Mouse (Mus musculus): ENCODE measurements around the gene Fthl17d. TPM values are rescaled to one million over a fixed set of nuclear protein-coding genes. Genes with fewer than 3 reads are reported as not detected.
"Not testable (repeated sequence)": the region's sequence is repeated elsewhere in the genome, so short reads cannot be mapped to it uniquely, and the experiment has no call there.

Fthl17d gene
- total and polyA plus RNA-seq, 3 experiments = 0.21 TPM; not detected in 2

- H3K4me3 ChIP-seq (replicated peaks in 1 of 3; ENCODE audit: low read depth in 2 of 3, low read length in 2 of 3, poor library complexity in 1 of 3); dilution Hi-C loops (cut with MboI; ENCODE audit: extremely low pct_ligation_motif_present, extremely low pct_unique_long_range_greater_than_20kb, low sequenced_read_pairs); H3K27me3 ChIP-seq (replicated peaks); H3K79me2 ChIP-seq (replicated peaks; ENCODE audit: control insufficient read depth, extremely low read depth, insufficient read depth, poor library complexity, severe bottlenecking); H3K4me1 ChIP-seq (ENCODE audit: control insufficient read depth in 1 of 2, insufficient read depth in 2 of 2); H3K9ac ChIP-seq (ENCODE audit: insufficient read depth, low read depth); H3K27ac ChIP-seq (ENCODE audit: insufficient read depth, low read depth); H3K4me2 ChIP-seq (ENCODE audit: insufficient read depth, low read depth, poor library complexity, severe bottlenecking); in situ Hi-C loops (cut with MboI; ENCODE audit: low pct_ligation_motif_present, low pct_unique_long_range_greater_than_20kb, low sequenced_read_pairs); H3K9me3 ChIP-seq (replicated peaks; ENCODE audit: low read length); DNase-seq (ENCODE audit: extremely low read depth); H3K36me3 ChIP-seq (replicated peaks in 1 of 2; ENCODE audit: control insufficient read depth in 1 of 2, insufficient read depth in 1 of 2, low read length in 1 of 2): not testable (repeated sequence)
Measured at GRCm38 (mm10) chrX:8976459-8976858, 10.1 kb downstream of the Fthl17d start, which contains the start of gene Fthl17c. TSS of gene Fthl17c (minus strand) at chrX:8976559.

GRCm38 (mm10) chrX:8964618-8965017 lies 21.9 kb downstream of the Fthl17d start:
- H3K9ac ChIP-seq (ENCODE audit: insufficient read depth, low read depth); in situ Hi-C loops (cut with MboI; ENCODE audit: low pct_ligation_motif_present, low pct_unique_long_range_greater_than_20kb, low sequenced_read_pairs): not testable (repeated sequence)
- peak; percentile 8 for DNase-seq (ENCODE audit: extremely low read depth)

GRCm38 (mm10) chrX:8962875-8963274 lies 23.7 kb downstream of the Fthl17d start, which contains the start of gene Fthl17b:
TSS of gene Fthl17b (minus strand) at chrX:8962975.
- not testable (repeated sequence) for H3K36me3 ChIP-seq (replicated peaks in 1 of 2; ENCODE audit: control insufficient read depth in 1 of 2, insufficient read depth in 1 of 2, low read length in 1 of 2); DNase-seq (ENCODE audit: extremely low read depth)

More at GRCm38 (mm10) chrX:8964618-8965017, 21.9 kb downstream of the Fthl17d start:
- dilution Hi-C loops (cut with MboI; ENCODE audit: extremely low pct_ligation_motif_present, extremely low pct_unique_long_range_greater_than_20kb, low sequenced_read_pairs); H3K36me3 ChIP-seq (replicated peaks in 1 of 2; ENCODE audit: control insufficient read depth in 1 of 2, insufficient read depth in 1 of 2, low read length in 1 of 2); H3K4me2 ChIP-seq (ENCODE audit: insufficient read depth, low read depth, poor library complexity, severe bottlenecking); H3K27ac ChIP-seq (ENCODE audit: insufficient read depth, low read depth); H3K4me3 ChIP-seq (replicated peaks in 1 of 3; ENCODE audit: low read depth in 2 of 3, low read length in 2 of 3, poor library complexity in 1 of 3); H3K27me3 ChIP-seq (replicated peaks); H3K4me1 ChIP-seq (ENCODE audit: control insufficient read depth in 1 of 2, insufficient read depth in 2 of 2); H3K79me2 ChIP-seq (replicated peaks; ENCODE audit: control insufficient read depth, extremely low read depth, insufficient read depth, poor library complexity, severe bottlenecking); H3K9me3 ChIP-seq (replicated peaks; ENCODE audit: low read length): not testable (repeated sequence)
- TF ChIP-seq CTCF (conservative IDR thresholded peaks at IDR 0.05 in 1 of 2, IDR thresholded peaks at IDR 0.05 in 1 of 2; ENCODE audit: low read depth in 2 of 2, low read length in 2 of 2) = peak in 1 of 2 experiments; percentile 37; a peak in 2 of 4 replicates

GRCm38 (mm10) chrX:8948130-8948805 lies 38.3 kb downstream of the Fthl17d start:
- H3K9ac ChIP-seq (ENCODE audit: insufficient read depth, low read depth); H3K27ac ChIP-seq (ENCODE audit: insufficient read depth, low read depth); H3K4me3 ChIP-seq (replicated peaks in 1 of 3; ENCODE audit: low read depth in 2 of 3, low read length in 2 of 3, poor library complexity in 1 of 3); H3K4me1 ChIP-seq (ENCODE audit: control insufficient read depth in 1 of 2, insufficient read depth in 2 of 2); H3K9me3 ChIP-seq (replicated peaks; ENCODE audit: low read length); H3K79me2 ChIP-seq (replicated peaks; ENCODE audit: control insufficient read depth, extremely low read depth, insufficient read depth, poor library complexity, severe bottlenecking); H3K36me3 ChIP-seq (replicated peaks in 1 of 2; ENCODE audit: control insufficient read depth in 1 of 2, insufficient read depth in 1 of 2, low read length in 1 of 2); dilution Hi-C loops (cut with MboI; ENCODE audit: extremely low pct_ligation_motif_present, extremely low pct_unique_long_range_greater_than_20kb, low sequenced_read_pairs); in situ Hi-C loops (cut with MboI; ENCODE audit: low pct_ligation_motif_present, low pct_unique_long_range_greater_than_20kb, low sequenced_read_pairs); H3K4me2 ChIP-seq (ENCODE audit: insufficient read depth, low read depth, poor library complexity, severe bottlenecking); H3K27me3 ChIP-seq (replicated peaks): not testable (repeated sequence)
- DNase-seq (ENCODE audit: extremely low read depth) = peak; percentile 69
- TF ChIP-seq SMC3 (IDR thresholded peaks at IDR 0.05; ENCODE audit: low read depth, low read length) = peak; percentile 52
- TF ChIP-seq RAD21 (IDR thresholded peaks at IDR 0.05; ENCODE audit: low read depth, low read length) = peak; percentile 45
- peak; percentile 18 to 80; a peak in 3 of 4 replicates for TF ChIP-seq CTCF (conservative IDR thresholded peaks at IDR 0.05 in 1 of 2, IDR thresholded peaks at IDR 0.05 in 1 of 2; ENCODE audit: low read depth in 2 of 2, low read length in 2 of 2)

More at GRCm38 (mm10) chrX:8962875-8963274, 23.7 kb downstream of the Fthl17d start, which contains the start of gene Fthl17b:
- H3K9me3 ChIP-seq (replicated peaks; ENCODE audit: low read length); H3K79me2 ChIP-seq (replicated peaks; ENCODE audit: control insufficient read depth, extremely low read depth, insufficient read depth, poor library complexity, severe bottlenecking); H3K4me2 ChIP-seq (ENCODE audit: insufficient read depth, low read depth, poor library complexity, severe bottlenecking); H3K4me1 ChIP-seq (ENCODE audit: control insufficient read depth in 1 of 2, insufficient read depth in 2 of 2); H3K9ac ChIP-seq (ENCODE audit: insufficient read depth, low read depth); H3K27ac ChIP-seq (ENCODE audit: insufficient read depth, low read depth); H3K27me3 ChIP-seq (replicated peaks); in situ Hi-C loops (cut with MboI; ENCODE audit: low pct_ligation_motif_present, low pct_unique_long_range_greater_than_20kb, low sequenced_read_pairs); H3K4me3 ChIP-seq (replicated peaks in 1 of 3; ENCODE audit: low read depth in 2 of 3, low read length in 2 of 3, poor library complexity in 1 of 3); dilution Hi-C loops (cut with MboI; ENCODE audit: extremely low pct_ligation_motif_present, extremely low pct_unique_long_range_greater_than_20kb, low sequenced_read_pairs): not testable (repeated sequence)

Measured in CH12.LX (cell line).